Mouse (Mus musculus) adrenal gland, adult (tissue): ENCODE measurements at regions not wholly inside any gene's neighbourhood (a gene's known extent, or its start where the extent isn't known, plus 50 kb on each side); places are given as distances from the start of the nearest gene placed in this dataset.
A peak's percentile ranks its signal among the peaks of the same experiment; 100 is the strongest.

Experiments
- DNase-seq, 2 experiments: peaks; one replicate each; pipeline ENCODE4 v3.0.0; 2022 to 2023; ENCODE audit warnings: low spot score in 1 of 2; ENCODE audit not compliant: inconsistent age in 2 of 2

- DNase-seq, result peak; percentile 33 to 67
Measured at GRCm38 (mm10) chr7:61939971-61940705, 406.2 kb upstream of the Ndn start.

- DNase-seq, result peak; percentile 6 to 33
Measured at GRCm38 (mm10) chr7:61982203-61982932, 364.0 kb upstream of the Ndn start.

- no peak for DNase-seq
Measured at GRCm38 (mm10) chr7:62026635-62027034, 319.7 kb upstream of the Ndn start.

GRCm38 (mm10) chr7:62045743-62046451 is 300.5 kb upstream of the Ndn start:
- no peak for DNase-seq

- no peak for DNase-seq
Measured at GRCm38 (mm10) chr7:62046452-62046809, 299.9 kb upstream of the Ndn start.

- no peak for DNase-seq
Measured at GRCm38 (mm10) chr7:62078607-62079006, 267.8 kb upstream of the Ndn start.

GRCm38 (mm10) chr7:62085120-62085849 is 261.1 kb upstream of the Ndn start:
- DNase-seq, result peak in 1 of 2 experiments; percentile 21
